Mouse (Mus musculus) brain, embryonic 14.5 days (tissue): ENCODE data around the gene Ttc39a.

Source experiments
- CTCF ChIP-seq: fragments of 200-500 bp; IDR thresholded peaks from 2 replicates; pipeline ENCODE4 v1.5.1; 2012; ENCODE audit warnings: inconsistent platforms, mild to moderate bottlenecking, moderate library complexity, borderline replicate concordance; ENCODE audit not compliant: insufficient read depth, insufficient read length; ENCODE audit errors: extremely low read depth
- POLR2A ChIP-seq: fragments of 200-500 bp; IDR thresholded peaks from 2 replicates; pipeline ENCODE4 v1.6.1; 2012; ENCODE audit warnings: mild to moderate bottlenecking, inconsistent platforms, borderline replicate concordance; ENCODE audit not compliant: poor library complexity, insufficient read depth, insufficient read length, severe bottlenecking; ENCODE audit errors: extremely low read depth

GRCm38 (mm10) chr4:109439101-109439500 is 32.7 kb downstream of the Ttc39a start:
- TF ChIP-seq CTCF (no peak), POLR2A (no peak)
